Mouse (Mus musculus): ENCODE data around the gene Nudt1. TPM values are rescaled to one million over a fixed set of nuclear protein-coding genes. Genes with fewer than 3 reads are reported as not detected.

Nudt1 gene
- total RNA-seq, 4 experiments from 2014 or later = 16.3 to 25.3 (median 22.0) TPM

DNA sequence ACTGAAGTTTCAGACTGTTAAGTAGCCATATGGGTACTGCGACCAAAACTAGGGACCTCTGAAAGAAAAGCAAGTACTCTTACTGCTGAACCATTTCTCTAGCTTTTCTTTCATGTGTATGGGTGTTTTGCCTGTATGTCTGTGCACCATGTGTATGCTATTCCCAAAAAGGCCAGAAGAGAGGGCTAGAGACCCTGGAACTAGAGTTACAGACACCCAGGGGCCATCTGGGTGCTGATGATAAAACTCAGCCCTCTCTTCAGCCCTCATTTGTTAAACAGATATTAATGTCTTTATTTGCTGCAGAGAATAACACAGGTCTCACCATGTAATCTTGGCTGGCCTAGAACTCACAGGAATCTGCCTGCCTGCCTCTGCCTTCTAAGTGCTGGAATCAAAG is 63.0 kb downstream of the Nudt1 start:
- no peak for DNase-seq

DNA sequence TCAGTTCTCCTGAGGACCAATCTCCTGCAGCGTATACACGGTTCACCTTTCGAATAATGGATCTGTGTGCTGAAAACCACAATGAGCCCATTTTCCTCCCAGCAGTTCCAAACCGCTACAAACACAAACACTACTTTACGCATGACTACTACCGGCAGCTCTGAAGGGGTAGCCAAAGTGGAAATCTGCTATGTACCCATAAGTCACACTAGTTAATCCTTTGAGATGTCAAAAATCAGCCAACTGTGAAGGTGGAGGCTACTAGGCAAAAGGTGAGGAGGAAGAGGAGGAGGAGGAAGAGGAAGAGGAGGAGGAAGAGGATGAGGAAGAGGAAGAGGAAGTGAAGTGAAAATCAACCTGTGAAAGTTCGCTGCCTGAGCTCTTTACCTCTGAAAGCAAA is 65.8 kb downstream of the Nudt1 start:
- DNase-seq = no peak

Other genes starting within 250 kb of the Nudt1 start
- gene Mad1l1, start 104 bp upstream of the Nudt1 start, total RNA-seq (2022) = 10 to 100 TPM; 16.3 to 28.0 (median 21.1) TPM
- 10 to 100 TPM; 18.8 to 22.4 (median 21.2) TPM for gene Mrm2, start 10.2 kb downstream of the Nudt1 start, total RNA-seq (2022)
- gene Snx8, start 67.6 kb downstream of the Nudt1 start, total RNA-seq (2022) = 10 to 100 TPM; 14.8 to 21.0 (median 18.5) TPM
- gene Eif3b, start 97.7 kb downstream of the Nudt1 start, total RNA-seq (2022) = 100 to 1,000 TPM; 162 to 201 (median 183) TPM
- under 1 TPM in 3 of 4 experiments, not detected in 1; 0.15 to 0.24 (median 0.22) TPM for gene Gm4869, start 124.0 kb downstream of the Nudt1 start, total RNA-seq (2022)
- gene Chst12, start 183.9 kb downstream of the Nudt1 start, total RNA-seq (2022) = 10 to 100 TPM in 2 of 4 experiments, 1 to 10 TPM in 2; 8.7 to 15.1 (median 10.3) TPM
- gene Grifin, start 243.4 kb downstream of the Nudt1 start, total RNA-seq (2022) = not detected